Mouse (Mus musculus) layer of hippocampus, adult 9-10 months (tissue): ENCODE measurements around the gene Slc26a1.
A peak's percentile ranks its signal among the peaks of the same experiment; 100 is the strongest.
"Not testable (repeated sequence)": the region's sequence is repeated elsewhere in the genome, so short reads cannot be mapped to it uniquely, and the experiment has no call there.

Experiments used
- DNase-seq: peaks from one replicate; pipeline ENCODE4 v3.0.0; 2022; ENCODE audit warnings: low spot score

Slc26a1 gene

GRCm38 (mm10) chr5:108655891-108656650, 19.3 kb downstream of the Slc26a1 start:
- DNase-seq: no peak

- DNase-seq: no peak
Observed at GRCm38 (mm10) chr5:108655381-108655780, 20.0 kb downstream of the Slc26a1 start.

- DNase-seq: no peak
Observed at GRCm38 (mm10) chr5:108654444-108654990, 20.9 kb downstream of the Slc26a1 start.

DNA sequence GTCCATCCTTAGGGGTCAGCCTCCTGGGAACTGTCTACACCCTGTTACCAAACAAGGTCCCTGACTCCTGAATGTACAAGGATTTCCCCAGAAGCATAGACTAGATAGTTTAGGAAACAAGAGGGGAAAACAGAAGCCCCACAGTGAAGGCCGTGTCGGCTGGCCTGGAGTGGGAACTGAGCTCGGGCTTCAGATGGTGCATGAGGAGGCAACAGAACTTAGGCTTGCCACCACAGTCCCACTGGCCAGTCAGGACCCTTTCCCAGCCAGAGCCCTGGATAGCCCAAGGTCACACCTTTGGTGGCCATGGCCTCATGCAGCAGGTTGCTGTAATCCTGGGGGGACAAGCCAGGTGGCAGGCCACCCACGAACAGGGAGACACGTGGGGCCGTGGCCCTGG, 22.0 kb downstream of the Slc26a1 start:
- DNase-seq: no peak

- DNase-seq: no peak
Observed at GRCm38 (mm10) chr5:108651823-108652222, 23.5 kb downstream of the Slc26a1 start.

DNA sequence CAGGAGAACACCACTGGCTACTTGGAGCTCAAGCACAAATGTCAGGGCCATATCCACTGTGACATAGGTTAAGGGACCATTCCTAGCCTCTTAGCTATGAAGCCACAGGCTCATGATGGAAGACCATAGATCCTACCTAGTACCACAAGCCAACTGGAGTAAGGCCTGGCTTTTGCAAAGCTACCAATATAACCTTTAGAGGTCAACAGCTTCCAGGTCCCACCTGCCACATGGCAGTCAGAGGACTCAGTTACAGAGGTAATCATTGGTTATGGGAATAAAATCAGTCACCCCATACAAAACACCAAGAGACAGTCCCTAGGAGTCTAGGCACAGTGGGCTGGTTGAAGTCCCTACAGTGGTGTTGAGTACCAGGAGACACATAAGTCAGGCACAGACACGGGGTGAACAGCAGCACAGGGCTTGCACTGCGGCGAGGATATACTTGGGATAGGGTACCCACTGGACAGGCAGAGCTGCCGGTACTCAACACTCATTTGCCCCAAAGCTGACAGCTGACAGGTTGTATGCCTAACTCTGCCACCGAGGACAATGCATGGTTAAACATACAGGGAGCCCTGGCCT, 24.1 kb downstream of the Slc26a1 start:
- DNase-seq: no peak

GRCm38 (mm10) chr5:108650341-108650740, 25.0 kb downstream of the Slc26a1 start:
- DNase-seq: no peak

GRCm38 (mm10) chr5:108648937-108649576, 26.3 kb downstream of the Slc26a1 start:
- DNase-seq: no peak

GRCm38 (mm10) chr5:108647820-108648465, 27.4 kb downstream of the Slc26a1 start:
- no peak for DNase-seq

GRCm38 (mm10) chr5:108647311-108647710, 28.1 kb downstream of the Slc26a1 start:
- no peak for DNase-seq

DNA sequence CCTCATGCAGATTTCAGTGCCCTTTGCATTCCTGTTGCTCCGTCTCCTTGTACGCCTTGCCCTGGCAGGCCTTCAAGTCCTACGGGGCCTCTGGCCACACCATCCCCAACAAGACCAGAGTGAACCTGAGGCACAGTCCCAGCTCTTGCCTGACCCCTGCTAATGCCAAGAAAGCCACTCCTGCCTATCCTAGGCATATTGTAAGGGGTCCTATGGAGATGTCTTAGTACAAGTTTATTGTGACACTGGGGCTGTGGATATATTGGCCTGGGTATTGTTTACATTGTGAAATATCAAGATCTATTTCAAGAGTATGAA, 29.1 kb downstream of the Slc26a1 start:
- no peak for DNase-seq

- DNase-seq: no peak
Observed at GRCm38 (mm10) chr5:108645651-108646342, 29.6 kb downstream of the Slc26a1 start.

DNA sequence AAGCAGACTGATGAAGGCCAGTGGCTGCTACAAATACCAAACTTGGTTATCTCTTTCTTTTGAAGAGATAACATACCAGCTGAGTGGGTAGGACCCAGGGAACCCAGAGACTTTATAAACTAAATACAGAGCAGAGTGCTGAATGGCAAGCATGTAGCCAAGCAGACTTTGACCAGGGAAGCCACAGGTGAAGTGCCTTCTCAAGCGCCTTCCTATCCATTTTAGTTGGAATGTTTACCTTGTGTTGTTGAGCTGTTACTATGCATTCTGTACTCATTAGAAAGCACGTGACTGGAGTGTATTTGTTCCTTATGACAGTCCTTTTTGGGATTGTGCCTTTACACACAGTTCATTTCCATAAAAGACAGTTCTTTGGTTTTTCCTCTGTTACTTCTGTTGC, 31.7 kb downstream of the Slc26a1 start:
- DNase-seq: no peak

DNA sequence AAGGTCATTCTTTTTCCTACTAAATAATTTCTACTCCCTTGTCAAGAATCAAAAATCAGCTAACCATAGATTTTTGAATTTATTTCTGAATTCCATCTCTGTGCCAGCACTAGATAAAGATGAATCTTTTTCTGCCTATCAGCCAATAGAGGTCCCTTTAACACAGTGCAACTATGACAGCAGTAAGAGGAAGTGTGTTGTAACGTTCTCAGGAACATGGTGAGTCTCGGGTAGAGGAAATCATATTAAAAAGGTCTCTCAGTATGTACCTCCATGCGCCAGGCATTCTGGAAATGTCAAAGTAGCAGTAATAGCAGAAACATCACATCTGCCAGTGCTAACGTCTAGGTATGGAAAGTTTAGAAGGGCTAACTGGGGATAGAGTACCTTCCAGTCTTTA, 39.2 kb downstream of the Slc26a1 start:
- DNase-seq: no peak

DNA sequence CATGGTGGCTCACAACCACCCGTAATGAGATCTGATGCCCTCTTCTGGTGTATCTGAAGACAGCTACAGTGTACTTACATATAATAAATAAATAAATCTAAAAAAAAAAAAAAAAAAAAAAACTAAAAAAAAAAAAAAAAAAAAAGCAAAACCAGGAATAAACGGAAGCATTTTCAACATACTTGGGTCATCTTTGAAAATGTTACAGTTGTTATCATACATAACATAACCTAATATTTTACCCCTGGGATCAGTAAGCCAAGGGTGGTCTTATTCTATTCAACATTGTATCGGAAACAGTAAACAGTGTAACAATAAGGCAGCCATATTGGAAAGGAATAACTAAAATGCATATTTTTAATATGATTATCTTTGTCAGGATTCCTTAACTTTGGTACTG, 41.3 kb downstream of the Slc26a1 start:
- DNase-seq: not testable (repeated sequence)

DNA sequence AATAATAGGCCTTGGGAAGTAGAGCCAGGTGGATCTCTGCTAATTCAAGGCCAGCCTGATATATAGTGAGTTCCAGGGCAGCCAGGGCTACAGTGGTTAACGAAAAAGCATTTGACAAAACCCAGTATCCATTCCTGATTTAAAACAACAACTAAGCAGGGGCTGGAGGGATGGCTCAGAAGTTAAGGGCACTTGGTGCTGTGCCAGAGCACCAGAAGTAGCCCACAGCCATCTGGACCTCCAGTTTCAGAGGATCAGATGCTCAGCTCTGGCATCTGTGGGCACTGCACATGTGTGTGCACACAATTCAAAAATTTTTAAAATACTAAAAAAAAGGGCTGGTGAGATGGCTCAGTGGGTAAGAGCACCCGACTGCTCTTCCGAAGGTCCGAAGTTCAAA, 41.7 kb downstream of the Slc26a1 start:
- DNase-seq: no peak

DNA sequence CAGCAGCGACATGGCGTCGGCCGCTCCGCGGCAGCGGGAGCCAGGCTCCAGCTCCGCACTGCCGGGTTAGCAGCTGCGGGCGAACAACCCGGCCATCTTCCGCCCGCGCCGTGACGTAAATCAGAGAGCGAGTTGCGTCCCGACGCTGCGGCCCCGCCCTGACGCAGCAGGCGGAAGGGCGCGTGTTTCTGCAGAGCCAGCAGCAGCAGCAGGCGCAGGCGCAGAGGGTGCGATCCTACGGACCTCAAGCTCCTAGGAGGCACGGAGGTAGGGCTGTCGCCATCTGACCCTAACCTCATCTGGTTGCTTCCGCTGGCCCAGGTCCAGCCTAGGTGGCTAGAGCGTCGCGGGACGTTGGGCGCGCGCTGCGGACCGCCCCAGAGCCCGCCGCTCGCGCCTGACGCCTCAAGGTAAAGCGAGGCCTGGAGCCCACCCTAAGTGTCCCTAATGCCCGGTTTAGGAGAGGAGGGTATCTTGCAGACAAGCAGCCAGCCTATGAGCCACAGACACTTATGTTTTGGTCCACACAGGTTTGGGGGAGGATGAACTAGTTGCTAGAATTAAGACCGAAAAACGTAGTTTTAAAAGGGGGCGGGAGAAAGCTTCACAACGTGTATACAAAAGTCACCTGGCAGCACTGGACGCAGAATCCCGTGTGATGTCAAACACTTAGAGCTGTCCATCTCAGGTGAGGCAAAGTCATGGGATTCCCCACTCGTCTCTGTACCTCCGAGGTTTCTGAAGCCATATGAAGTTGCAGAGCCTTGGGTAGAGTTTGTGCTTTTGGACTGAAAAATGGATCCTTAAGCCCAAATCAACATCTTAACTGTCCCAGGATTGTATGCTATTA, 45.5 kb downstream of the Slc26a1 start, which contains the start of the genes Gak and Tmem175:
TSS of gene Gak (minus strand) at position 122 of the 850 bp plus-strand sequence.
TSS of gene Tmem175 (plus strand) at position 137 of the 850 bp plus-strand sequence.
- peak; percentile 71 for DNase-seq

DNA sequence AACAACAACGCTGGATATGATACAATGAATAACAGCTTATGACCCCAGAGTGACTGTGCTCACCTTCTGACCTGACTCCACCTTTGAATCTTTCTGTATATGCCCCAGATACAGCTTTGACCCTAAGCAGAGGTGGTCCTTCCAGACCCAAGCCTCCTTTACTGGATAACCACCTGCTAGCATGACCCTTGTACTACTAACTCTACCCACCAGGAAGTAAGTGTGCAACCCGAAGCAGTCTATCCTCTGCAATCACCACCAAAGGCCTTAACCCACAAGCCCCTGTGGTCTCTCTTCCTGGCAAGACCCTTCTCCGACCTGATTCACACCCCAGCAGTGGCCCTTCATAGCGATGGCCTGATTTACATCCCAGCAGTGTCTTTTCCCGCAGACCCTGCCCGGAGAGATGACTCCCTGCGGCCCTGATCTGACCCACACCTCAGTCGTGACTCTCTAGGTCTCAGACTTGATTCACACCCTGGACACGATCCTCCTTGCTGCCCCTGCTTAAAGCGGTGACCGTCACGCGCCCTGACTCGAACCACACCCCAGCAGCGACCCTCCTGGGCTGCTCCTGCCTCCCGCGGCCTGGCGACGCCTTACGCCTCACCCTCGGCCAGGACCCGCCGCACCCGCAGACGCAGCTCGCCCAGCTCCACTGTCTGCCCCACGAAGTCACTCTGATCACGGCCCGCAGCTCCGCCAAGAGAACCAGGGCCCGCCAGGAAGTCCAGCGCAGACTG, 46.3 kb downstream of the Slc26a1 start:
- no peak for DNase-seq

DNA sequence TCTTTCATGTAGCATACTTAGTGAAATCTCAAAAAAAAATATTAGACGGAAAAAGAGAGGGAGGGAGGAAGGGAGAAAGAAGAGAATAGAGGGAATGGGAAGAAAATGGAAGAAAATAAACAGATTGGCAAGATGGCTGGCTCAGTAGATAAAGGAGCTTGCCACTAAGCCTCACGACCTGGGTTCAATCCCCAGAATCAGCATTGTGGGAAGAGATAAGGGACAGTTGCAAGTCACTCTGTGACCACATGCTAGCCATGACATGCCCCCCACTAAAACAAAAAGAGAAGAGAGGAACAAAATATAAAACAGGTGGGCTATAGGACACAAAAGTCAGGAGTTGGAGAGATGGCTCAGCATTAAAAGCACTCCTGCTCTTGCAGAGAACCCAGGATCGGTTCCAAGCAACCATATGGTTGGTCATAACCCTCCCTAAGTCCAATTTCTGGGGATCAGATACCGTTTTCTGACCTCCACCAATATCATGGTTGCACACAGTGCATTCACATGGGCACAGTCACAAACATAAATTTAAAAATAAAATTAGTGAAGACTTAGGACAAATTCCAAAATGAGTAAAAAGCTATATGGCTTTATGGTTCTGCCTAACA, 49.2 kb downstream of the Slc26a1 start:
- no peak for DNase-seq

- no peak for DNase-seq
Observed at GRCm38 (mm10) chr5:108621870-108622269, 53.5 kb downstream of the Slc26a1 start.
